Mouse (Mus musculus) CH12F3 (cell line): Measurements from ENCODE around the gene Dnajb4.
"Not testable (repeated sequence)": the region's sequence is repeated elsewhere in the genome, so short reads cannot be mapped to it uniquely, and the experiment has no call there.

ENCODE experiments used
- in situ Hi-C: fragments of 300-500 bp; cut with MboI; formaldehyde crosslinking; loops from 2 replicates; pipeline ENCODE4 v1.14.3; 2020; ENCODE audit warnings: low sequenced_read_pairs

Gene Dnajb4

DNA sequence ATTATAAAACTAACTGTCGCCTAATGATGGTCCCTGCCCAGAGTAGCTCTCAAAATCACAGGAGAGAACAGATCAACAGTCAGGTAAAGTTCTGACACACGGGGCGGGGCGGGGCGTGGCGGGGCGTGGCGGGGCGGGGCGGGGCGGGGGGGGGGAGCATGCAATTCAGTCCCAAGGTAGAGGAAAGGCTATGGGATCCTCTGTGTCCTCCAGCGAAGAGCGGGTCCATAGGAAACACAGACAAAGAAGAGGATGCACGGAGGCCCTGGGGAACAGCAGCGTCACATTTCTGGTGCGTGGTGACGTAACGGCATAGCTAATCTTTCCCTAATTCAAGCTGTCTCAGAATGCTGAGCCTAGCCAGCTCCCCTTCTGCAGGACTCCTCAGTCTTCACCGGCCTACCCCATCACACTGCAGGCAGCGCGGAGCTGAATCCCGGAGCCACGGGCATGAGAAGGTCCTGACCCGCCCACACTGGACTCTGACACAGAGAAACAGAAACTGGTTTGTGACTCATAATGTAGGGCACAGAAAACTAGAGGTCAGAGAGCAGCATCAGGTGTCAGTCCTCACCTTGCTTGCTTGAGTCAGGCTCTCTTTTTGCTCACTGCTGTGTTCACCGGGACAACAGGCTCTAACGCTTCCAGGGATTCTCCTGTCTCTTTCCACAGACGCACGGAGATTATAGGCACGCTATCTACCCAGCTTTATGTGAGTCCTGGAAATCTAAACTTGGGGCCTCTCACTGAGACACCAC lies 58.2 kb downstream of the Dnajb4 start:
- in situ Hi-C loops: no loop called here

DNA sequence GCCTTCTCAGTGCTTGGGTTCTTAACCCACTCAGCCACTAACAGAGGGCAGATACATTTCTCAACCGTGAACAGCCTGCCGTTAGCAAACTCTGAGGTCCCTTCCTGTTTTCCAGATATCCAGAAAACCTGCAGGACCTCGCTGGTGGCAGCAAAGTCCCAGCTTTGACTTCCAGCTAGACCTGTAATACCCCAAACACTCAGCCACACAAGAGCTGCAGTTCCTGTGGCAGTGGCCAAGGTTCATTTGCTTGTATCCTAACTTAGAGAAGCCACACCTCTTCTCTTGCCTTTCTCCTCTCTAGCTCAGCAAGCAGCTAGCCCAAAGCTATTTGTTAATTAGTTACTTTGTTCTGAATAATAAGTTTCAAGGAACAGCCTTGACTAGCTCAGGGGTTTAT lies 60.2 kb downstream of the Dnajb4 start:
- in situ Hi-C loops: no loop called here

DNA sequence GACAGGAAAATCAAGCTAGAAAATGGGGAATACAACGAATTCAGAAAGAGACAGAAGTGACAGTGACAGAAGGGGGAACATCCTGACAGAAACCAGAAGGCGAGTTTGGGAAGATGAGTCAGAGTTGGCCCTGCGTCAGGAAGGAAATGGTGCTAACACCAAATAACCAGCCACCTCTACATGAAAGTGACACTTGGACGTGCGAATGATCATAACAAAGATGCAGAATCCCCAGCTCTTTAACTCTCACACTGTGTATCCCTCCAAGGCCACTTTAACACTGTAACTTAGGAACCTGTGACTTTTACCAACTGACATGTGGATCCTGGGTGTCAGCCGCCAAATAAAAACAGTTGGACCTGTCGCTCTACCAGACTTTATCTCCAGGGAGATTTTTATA lies 60.7 kb downstream of the Dnajb4 start:
- in situ Hi-C loops: no loop called here

DNA sequence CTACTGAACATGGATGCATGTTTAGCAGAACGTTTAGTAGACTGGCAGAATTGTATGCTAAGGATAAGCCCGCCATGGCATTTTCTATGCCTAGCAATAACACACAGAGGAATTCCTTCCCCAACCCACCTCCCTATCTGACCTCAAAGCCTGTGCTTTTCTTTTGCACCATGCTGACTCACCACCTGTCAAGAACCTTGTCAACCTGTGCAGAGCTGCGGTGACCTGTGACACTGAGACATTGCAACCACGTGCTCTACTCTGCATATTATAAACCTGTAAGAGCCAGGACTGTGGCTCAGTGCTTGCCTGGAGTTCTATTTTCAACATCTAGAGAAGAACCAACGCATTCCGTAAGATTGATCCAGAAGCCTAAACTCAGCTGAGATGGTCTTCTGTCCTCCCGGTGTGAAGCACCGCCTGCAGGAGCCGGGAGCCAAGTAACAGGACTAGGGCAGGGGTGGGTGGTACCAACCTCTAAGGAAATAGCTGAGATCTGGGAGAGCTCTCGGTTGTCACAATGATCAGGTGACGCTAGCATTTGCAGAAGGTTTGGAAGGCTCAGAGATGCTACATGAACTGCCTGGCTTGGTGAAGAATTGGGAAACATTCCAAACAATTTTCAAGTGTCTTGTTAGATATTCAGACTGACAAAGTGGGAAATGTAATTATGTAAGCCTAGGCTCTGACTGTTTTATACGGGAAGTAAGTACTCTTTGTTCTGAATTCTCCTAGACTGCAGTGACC lies 62.8 kb downstream of the Dnajb4 start:
- in situ Hi-C loops: no loop called here

DNA sequence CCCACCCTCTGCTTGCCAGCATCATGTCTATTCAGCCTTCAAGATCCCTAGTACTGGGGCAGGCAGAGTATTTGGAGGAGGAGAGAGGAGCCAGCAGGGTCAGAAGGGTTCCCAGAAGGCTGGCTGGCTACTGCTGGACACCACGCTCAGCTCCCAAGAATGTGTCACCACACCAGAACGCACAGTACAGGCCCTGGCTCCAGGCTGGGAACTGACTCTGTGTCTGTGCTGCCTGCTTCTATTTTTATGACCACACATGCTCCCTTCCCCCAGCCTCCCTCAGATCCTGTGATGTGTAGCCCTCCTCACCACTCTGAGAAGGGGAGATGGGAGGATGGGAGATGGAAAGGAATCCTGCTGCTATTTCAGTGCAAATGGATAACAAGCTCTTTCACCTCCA lies 64.9 kb downstream of the Dnajb4 start:
- in situ Hi-C loops: no loop called here

DNA sequence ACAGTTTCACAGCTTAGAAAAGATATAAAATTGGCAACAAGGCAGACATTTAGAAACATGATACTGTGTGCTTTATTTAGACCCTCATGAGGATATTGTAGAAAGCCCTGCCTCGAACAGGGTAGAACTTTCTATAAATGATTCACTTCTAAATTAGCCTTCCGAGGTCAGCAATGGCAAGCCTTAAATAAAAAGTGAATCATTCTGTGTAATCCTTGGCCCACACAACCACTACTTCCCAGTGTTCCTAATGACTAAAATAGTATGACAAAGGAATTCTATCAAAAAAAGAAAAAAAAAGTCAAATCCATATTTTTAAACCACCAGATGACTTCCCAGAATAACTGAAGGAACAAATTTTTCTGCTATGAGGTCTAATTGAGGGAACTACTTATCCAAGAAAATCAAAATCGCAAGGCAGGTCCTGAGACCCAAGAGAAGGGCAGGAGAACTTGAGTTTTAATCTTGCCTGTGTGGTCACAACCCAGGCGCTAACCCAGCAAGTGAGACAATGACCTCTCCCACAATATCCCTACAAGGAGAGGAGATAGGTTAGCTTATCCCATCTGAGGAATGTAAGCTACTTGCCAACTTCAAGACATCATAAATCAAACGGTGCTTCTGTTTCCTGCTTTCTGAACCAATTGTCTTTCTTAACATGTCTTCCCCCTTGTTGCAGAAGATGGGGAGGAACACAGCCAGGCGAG lies 67.0 kb downstream of the Dnajb4 start:
- in situ Hi-C loops: no loop called here

DNA sequence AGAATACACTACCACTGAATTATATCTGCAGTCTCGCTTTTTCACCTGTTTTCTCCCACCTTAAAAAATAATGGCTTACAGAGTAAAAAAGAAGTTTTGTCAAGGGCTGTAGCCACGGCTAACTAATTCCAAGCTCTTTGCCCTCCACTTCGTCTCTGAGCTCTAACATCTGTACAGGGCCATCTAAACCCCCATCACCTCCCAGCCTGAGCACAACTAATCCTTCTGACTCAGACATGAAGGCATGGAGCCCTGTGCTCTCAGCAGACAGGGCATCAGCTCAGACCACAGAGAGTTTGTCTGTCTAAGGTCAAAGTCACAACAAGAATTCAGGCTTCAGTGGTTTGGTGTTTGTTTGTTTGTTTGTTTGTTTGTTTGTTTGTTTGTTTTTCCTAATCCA lies 68.0 kb downstream of the Dnajb4 start:
- in situ Hi-C loops: no loop called here

DNA sequence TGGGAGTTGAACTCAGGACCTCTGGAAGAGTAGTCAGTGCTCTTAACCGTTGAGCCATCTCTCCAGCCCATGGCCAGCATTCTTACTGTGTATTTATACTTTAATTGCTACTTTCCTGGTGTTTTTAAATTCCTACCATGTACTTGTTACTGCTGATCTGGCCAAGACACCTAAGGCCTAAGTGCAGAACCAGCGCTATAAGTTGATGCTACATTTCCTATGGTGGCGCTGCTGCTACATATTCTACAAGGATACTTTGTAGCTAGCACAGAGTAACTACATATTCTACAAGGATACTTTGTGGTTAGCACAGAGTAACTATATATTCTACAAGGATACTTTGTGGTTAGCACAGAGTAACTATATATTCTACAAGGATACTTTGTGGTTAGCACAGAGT lies 70.8 kb downstream of the Dnajb4 start:
- in situ Hi-C loops: not testable (repeated sequence)

DNA sequence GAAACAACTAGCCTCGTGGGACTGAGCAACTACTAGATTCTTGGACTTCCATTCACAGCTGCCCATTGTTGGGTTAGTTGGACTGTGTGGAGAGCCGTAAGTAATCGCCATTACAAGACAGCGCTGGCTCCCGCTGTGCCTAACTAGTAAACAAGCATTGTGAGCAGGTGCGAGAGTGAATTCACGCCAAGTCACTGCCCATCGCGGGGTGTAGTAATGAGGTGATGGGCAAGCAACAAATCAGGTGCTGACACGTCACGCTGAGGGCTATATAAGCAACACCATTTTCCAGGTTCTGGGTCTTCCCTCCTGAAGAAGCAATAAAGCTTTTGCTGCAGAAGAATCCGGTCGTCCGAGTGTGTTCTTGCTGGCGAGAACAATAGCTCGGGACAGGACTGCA lies 74.0 kb downstream of the Dnajb4 start:
- in situ Hi-C loops: not testable (repeated sequence)

DNA sequence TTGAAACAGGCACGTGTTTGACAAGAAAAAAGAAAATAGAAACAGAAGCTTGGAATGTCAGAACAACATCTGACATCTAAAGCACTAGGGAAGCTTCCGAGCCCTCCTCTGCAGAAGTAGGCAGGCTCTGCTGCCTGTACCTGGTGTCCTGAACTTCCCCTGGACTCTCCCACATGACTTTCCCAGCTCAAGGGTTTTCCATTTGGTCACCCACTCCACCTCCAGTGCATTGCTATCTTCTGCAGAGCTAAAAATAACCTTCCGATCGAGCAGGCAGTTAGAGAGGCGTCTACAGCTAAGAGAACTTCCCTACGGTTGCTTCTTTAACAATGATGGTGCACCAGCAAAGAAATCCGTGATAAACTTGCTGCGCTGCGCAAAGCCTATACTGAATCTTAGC lies 76.5 kb downstream of the Dnajb4 start:
- in situ Hi-C loops: no loop called here

DNA sequence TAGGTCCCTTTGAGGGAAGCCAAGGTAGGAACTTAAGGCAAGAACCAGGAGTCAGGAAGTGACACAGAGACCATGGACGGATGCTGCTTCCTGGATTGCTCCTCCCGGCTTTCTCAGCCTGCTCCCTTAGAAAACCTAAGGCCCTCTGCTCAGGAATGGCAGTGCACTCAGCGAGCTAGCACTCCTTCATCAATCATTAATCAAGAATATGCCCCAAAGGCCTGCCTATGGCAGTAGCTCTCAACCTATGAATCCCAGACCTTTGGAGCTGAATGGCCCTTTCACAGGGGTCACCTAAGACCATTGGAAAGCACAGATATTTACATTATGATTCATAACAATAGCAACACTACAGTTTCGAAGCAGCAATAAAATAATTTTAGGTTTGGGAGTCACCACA lies 79.1 kb downstream of the Dnajb4 start:
- in situ Hi-C loops: no loop called here

DNA sequence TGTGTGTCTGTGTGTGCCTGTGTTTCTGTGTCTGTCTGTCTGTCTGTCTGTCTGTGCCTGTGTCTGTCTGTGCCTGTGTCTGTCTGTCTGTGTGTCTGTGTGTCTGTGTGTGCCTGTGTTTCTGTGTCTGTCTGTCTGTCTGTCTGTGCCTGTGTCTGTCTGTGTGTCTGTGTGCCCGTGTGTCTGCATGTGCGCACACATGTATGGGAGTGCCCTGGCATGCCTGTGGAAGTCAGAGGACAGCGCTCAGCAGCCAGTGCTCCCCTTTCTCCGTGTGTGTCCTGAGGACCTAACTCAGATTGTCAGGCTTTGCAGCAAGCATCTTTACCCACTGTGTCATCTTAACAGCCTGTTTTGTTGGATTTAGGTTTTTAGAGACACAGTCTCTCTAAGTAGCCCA lies 80.7 kb downstream of the Dnajb4 start:
- in situ Hi-C loops: not testable (repeated sequence)

DNA sequence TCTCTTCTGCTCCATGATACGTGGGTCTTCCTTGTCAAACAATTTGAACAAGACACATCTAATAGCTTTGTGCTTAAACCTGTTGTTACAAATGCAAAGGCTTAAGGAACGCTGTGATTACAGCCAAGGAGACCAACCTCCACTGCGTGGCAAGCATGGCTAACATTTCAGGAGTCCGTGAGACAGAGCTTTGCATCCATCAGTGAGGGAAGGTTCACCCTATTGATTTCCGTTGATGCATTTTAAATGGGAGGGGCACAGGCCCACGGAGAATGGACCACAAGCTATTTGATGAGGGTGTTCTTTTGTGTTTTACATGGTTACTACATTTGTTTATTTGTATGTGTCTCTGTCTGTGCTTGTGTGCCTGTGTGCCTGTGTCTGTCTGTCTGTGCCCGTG lies 81.5 kb downstream of the Dnajb4 start:
- in situ Hi-C loops: no loop called here
